Mouse (Mus musculus): ENCODE results near the gene Tank. TPM values are rescaled to one million over a fixed set of nuclear protein-coding genes. Genes with fewer than 3 reads are reported as not detected.
A peak's percentile ranks its signal among the peaks of the same experiment; 100 is the strongest.

Gene Tank
- polyA plus RNA-seq, 1 experiment from 2014 or later: 20.4 TPM

DNA sequence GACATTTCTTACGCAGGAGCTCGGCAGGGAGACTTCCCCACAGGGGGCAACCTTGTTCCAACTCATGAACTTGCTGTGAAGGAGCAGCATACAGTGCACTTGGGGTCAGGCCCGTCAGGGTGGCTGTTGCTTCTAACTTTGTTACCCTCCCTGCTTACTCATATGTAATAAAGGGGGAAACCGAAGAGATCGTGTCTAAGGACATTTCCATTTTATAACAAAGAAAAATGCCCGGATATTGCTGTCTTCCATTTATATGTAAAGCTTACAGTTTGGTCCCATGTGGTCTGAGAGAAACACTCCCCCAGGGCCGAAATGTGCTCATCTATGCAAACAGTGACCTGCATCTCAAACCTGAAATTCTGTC lies 706 bp upstream of the Tank start:
- no peak for ATAC-seq
- H3K9me3 ChIP-seq (ENCODE audit: control insufficient read depth): no peaks in the 10 kb centered on the region
- no peak overlapping the region for H3K4me3 ChIP-seq (ENCODE audit: low read depth, low read length)
- H3K27ac ChIP-seq (ENCODE audit: low read depth, low read length): no peak overlapping the region
- no peaks in the 10 kb centered on the region for H3K36me3 ChIP-seq (ENCODE audit: control insufficient read depth, insufficient read depth)
- no peaks in the 10 kb centered on the region for H3K4me1 ChIP-seq (replicated peaks; ENCODE audit: control insufficient read depth, insufficient read depth, low read length)
- no peak overlapping the region for H3K9ac ChIP-seq (ENCODE audit: low read depth, low read length)
- 0 out of 2 replicates have a peak, but pooled peaks have one; percentile 5 for TF ChIP-seq CTCF (IDR thresholded peaks at IDR 0.05; ENCODE audit: low read depth)
- H3K27me3 ChIP-seq (replicated peaks; ENCODE audit: control insufficient read depth, insufficient read depth, low read length): no peaks in the 10 kb centered on the region
- 74% methylated on average over 7 of the region's 7 CpGs for WGBS
- no peak overlapping the region for H3K4me2 ChIP-seq (replicated peaks; ENCODE audit: low read depth)

GRCm38 (mm10) chr2:61579501-61579990 lies 1.2 kb downstream of the Tank start:
- ATAC-seq: no peak
- no peak overlapping the region for H3K4me2 ChIP-seq (replicated peaks; ENCODE audit: low read depth)
- no peaks in the 10 kb centered on the region for H3K36me3 ChIP-seq (ENCODE audit: control insufficient read depth, insufficient read depth)
- no peak for TF ChIP-seq CTCF (IDR thresholded peaks at IDR 0.05; ENCODE audit: low read depth)
- WGBS: 56% methylated on average over 3 of the region's 3 CpGs
- H3K4me3 ChIP-seq (ENCODE audit: low read depth, low read length): no peak overlapping the region
- H3K27ac ChIP-seq (ENCODE audit: low read depth, low read length): no peak overlapping the region
- H3K9ac ChIP-seq (ENCODE audit: low read depth, low read length): no peak overlapping the region
- no peaks in the 10 kb centered on the region for H3K27me3 ChIP-seq (replicated peaks; ENCODE audit: control insufficient read depth, insufficient read depth, low read length)
- no peaks in the 10 kb centered on the region for H3K9me3 ChIP-seq (ENCODE audit: control insufficient read depth)
- no peaks in the 10 kb centered on the region for H3K4me1 ChIP-seq (replicated peaks; ENCODE audit: control insufficient read depth, insufficient read depth, low read length)

DNA sequence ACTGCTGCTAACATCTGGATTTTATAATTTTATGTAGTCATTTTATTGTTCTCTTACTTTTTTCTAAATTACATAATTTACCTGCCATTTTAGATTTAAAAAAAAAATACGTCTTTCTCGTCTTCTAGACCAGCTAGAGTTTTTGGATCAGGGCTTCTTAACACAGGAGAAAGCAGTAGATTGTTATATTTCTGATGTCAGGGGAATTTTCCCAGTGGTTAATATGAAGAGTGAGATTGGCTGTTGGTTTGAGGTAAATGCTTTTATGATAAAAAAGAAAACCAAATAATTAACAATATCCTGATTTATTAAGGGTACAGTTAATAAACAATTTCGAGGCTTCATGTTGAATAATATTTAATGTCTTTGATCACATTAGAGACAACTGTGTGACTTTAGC lies 1.7 kb downstream of the Tank start:
- ATAC-seq: no peak
- WGBS: 88% methylated on average over 3 of the region's 3 CpGs
- Histone ChIP-seq H3K27ac (ENCODE audit: low read depth, low read length) (no peak overlapping the region), H3K4me2 (replicated peaks; ENCODE audit: low read depth) (no peak overlapping the region), H3K9ac (ENCODE audit: low read depth, low read length) (no peak overlapping the region), H3K9me3 (ENCODE audit: control insufficient read depth) (no peaks in the 10 kb centered on the region), H3K4me1 (replicated peaks; ENCODE audit: control insufficient read depth, insufficient read depth, low read length) (no peaks in the 10 kb centered on the region), H3K27me3 (replicated peaks; ENCODE audit: control insufficient read depth, insufficient read depth, low read length) (no peaks in the 10 kb centered on the region), H3K4me3 (ENCODE audit: low read depth, low read length) (no peak overlapping the region), H3K36me3 (ENCODE audit: control insufficient read depth, insufficient read depth) (no peaks in the 10 kb centered on the region)
- TF ChIP-seq CTCF (IDR thresholded peaks at IDR 0.05; ENCODE audit: low read depth): no peak

GRCm38 (mm10) chr2:61580555-61581080 lies 2.2 kb downstream of the Tank start:
- Histone ChIP-seq H3K4me3 (ENCODE audit: low read depth, low read length) (no peak overlapping the region), H3K27ac (ENCODE audit: low read depth, low read length) (no peak overlapping the region), H3K4me2 (replicated peaks; ENCODE audit: low read depth) (no peak overlapping the region), H3K9me3 (ENCODE audit: control insufficient read depth) (no peaks in the 10 kb centered on the region), H3K4me1 (replicated peaks; ENCODE audit: control insufficient read depth, insufficient read depth, low read length) (no peaks in the 10 kb centered on the region), H3K9ac (ENCODE audit: low read depth, low read length) (no peak overlapping the region), H3K27me3 (replicated peaks; ENCODE audit: control insufficient read depth, insufficient read depth, low read length) (no peaks in the 10 kb centered on the region), H3K36me3 (ENCODE audit: control insufficient read depth, insufficient read depth) (no peaks in the 10 kb centered on the region)
- WGBS: 67% methylated on average over 10 of the region's 10 CpGs
- no peak for TF ChIP-seq CTCF (IDR thresholded peaks at IDR 0.05; ENCODE audit: low read depth)
- no peak for ATAC-seq

- TF ChIP-seq CTCF (IDR thresholded peaks at IDR 0.05; ENCODE audit: low read depth): no peak
- Histone ChIP-seq H3K27ac (ENCODE audit: low read depth, low read length) (no peak overlapping the region), H3K36me3 (ENCODE audit: control insufficient read depth, insufficient read depth) (no peaks in the 10 kb centered on the region), H3K4me2 (replicated peaks; ENCODE audit: low read depth) (no peak overlapping the region), H3K4me3 (ENCODE audit: low read depth, low read length) (no peak overlapping the region), H3K27me3 (replicated peaks; ENCODE audit: control insufficient read depth, insufficient read depth, low read length) (no peaks in the 10 kb centered on the region), H3K4me1 (replicated peaks; ENCODE audit: control insufficient read depth, insufficient read depth, low read length) (no peaks in the 10 kb centered on the region), H3K9me3 (ENCODE audit: control insufficient read depth) (no peaks in the 10 kb centered on the region), H3K9ac (ENCODE audit: low read depth, low read length) (no peak overlapping the region)
- WGBS: 87% methylated on average over 5 of the region's 5 CpGs
- no peak for ATAC-seq
These were observed 4.4 kb downstream of the Tank start for GRCm38 (mm10) chr2:61582578-61583315.

- no peaks in the 10 kb centered on the region for H3K36me3 ChIP-seq (ENCODE audit: control insufficient read depth, insufficient read depth)
- H3K4me3 ChIP-seq (ENCODE audit: low read depth, low read length): no peak overlapping the region
- no peak overlapping the region for H3K4me2 ChIP-seq (replicated peaks; ENCODE audit: low read depth)
- ATAC-seq: no peak
- 50% methylated on average over 1 of the region's 1 CpGs for WGBS
- no peak for TF ChIP-seq CTCF (IDR thresholded peaks at IDR 0.05; ENCODE audit: low read depth)
- H3K9ac ChIP-seq (ENCODE audit: low read depth, low read length): no peak overlapping the region
- H3K27me3 ChIP-seq (replicated peaks; ENCODE audit: control insufficient read depth, insufficient read depth, low read length): no peaks in the 10 kb centered on the region
- no peak overlapping the region for H3K27ac ChIP-seq (ENCODE audit: low read depth, low read length)
- H3K9me3 ChIP-seq (ENCODE audit: control insufficient read depth): no peaks in the 10 kb centered on the region
- no peaks in the 10 kb centered on the region for H3K4me1 ChIP-seq (replicated peaks; ENCODE audit: control insufficient read depth, insufficient read depth, low read length)
These were observed 7.1 kb downstream of the Tank start for GRCm38 (mm10) chr2:61585447-61585846.
